8 mouse cellular contexts compared by ENCODE assay signal in the genomic region with DNA sequence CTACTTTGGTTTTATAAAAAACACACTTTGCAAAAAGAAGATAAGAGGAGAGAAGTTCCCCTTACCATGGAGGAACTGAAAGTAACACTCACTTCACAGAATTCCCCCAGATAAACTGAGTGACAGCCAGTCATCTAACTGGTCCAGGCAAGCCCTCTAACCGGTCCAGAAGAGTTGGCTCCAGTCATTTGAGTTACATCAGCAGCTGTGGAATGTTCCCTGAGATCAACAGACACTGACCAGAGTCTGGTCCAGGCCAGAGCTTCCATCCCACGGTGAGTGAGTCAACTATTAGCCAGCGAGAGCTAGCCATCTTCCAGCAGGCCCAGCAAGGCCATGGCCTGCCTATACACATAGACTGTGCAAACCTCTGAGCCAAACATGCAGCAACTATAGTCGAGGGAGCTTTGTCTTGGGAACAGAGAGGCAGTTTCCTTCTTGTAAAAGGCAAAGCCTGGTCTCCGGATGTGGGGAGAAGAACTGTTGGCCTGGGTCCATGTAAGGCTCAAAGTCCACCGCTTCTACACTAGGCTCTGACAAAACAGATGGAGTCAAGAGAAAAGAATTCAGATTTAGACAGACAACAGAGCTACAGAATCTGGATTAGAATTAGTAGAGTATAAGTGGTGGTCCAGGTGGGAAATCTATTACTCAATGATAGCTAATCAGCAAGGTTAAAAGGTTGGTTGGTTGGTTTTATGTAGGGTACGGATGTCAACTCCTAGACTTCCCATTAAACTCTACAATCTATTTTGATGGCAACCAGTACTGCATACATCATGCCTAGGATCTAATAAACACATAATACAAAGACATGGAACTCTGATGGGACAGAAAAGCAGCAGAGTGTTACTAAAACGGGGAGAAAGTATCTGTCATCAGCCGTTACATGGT. TPM values are rescaled to one million over a fixed set of nuclear protein-coding genes. Genes with fewer than 3 reads are reported as not detected.
DNase-seq lines count a peak whose midpoint lies in the region; ATAC-seq and TF ChIP-seq lines count a peak whose summit lies in the region.

No protein-coding gene starts in this region.

- WGBS in liver, adult 2 months, result 38% methylated on average over 9 of the region's 9 CpGs
- WGBS in embryonic facial prominence, embryonic 10.5 days, result 85% methylated on average over 9 of the region's 9 CpGs
- WGBS in lung, embryonic 14.5 days, result 39% methylated on average over 9 of the region's 9 CpGs

- ATAC-seq in lung, embryonic 14.5 days (ENCODE audit: insufficient read depth), result peak; percentile 77
- no peak for ATAC-seq in megakaryocyte-erythroid progenitor cell, adult 5-6 weeks (replicated peaks; ENCODE audit: low FRiP score, low TSS enrichment, poor library complexity, severe bottlenecking)

- no peak for TF ChIP-seq POLR2A in liver, adult 2 months (IDR thresholded peaks at IDR 0.05; ENCODE audit: extremely low read depth, insufficient read depth, low read length)

- peaks cover 12% of the 10 kb centered on the region; the same call in 1 of the 2 replicates for H3K79me2 ChIP-seq in liver, adult 2 months (ENCODE audit: control insufficient read depth, insufficient read depth, low read length)

- no peak overlapping the region for H3K4me2 ChIP-seq in lung, embryonic 14.5 days

- H3K9me3 ChIP-seq in embryonic facial prominence, embryonic 10.5 days, result no peaks in the 10 kb centered on the region
- H3K9me3 ChIP-seq in lung, embryonic 14.5 days (ENCODE audit: low read depth, low read length), result no peaks in the 10 kb centered on the region

- no peak overlapping the region for H3K4me3 ChIP-seq in liver, adult 2 months (ENCODE audit: insufficient read depth, low read depth, low read length)
- H3K4me3 ChIP-seq in embryonic facial prominence, embryonic 10.5 days, result no peak overlapping the region
- no peak overlapping the region for H3K4me3 ChIP-seq in lung, embryonic 14.5 days (ENCODE audit: low read depth, low read length)

- H3K9ac ChIP-seq in liver, adult 2 months (ENCODE audit: low read depth, low read length), result no peak overlapping the region
- H3K9ac ChIP-seq in lung, embryonic 14.5 days, result no peak overlapping the region

- H3K36me3 ChIP-seq in liver, adult 2 months (ENCODE audit: control insufficient read depth, insufficient read depth, low read length), result no peaks in the 10 kb centered on the region
- peaks cover 5% of the 10 kb centered on the region for H3K36me3 ChIP-seq in embryonic facial prominence, embryonic 10.5 days (replicated peaks)
- H3K36me3 ChIP-seq in lung, embryonic 14.5 days (ENCODE audit: insufficient read depth), result no peaks in the 10 kb centered on the region

- intact Hi-C loops in heart, postnatal 36 days (cut with DNase I), result loop anchor here (1.0 to 2.0 kb wide), 2 partner anchors 14 to 23 kb away; no protein-coding TSS in a partner anchor
- intact Hi-C loops in left cerebral cortex, postnatal 14 days (cut with DNase I), result no loop called here

- H3K27me3 ChIP-seq in liver, adult 2 months (ENCODE audit: control insufficient read depth, insufficient read depth, low read length), result no peaks in the 10 kb centered on the region
- H3K27me3 ChIP-seq in embryonic facial prominence, embryonic 10.5 days (replicated peaks; ENCODE audit: low read depth, poor library complexity, severe bottlenecking), result no peaks in the 10 kb centered on the region
- H3K27me3 ChIP-seq in lung, embryonic 14.5 days (ENCODE audit: insufficient read depth, low read length), result no peaks in the 10 kb centered on the region

- H3K27ac ChIP-seq in liver, adult 2 months (replicated peaks; ENCODE audit: insufficient read depth, low read depth, low read length), result peak overlapping the region; percentile 26
- H3K27ac ChIP-seq in embryonic facial prominence, embryonic 10.5 days (replicated peaks), result peak overlapping the region; percentile 42; the same call in 1 of the 2 replicates
- H3K27ac ChIP-seq in lung, embryonic 14.5 days (ENCODE audit: low read depth), result peak overlapping the region; percentile 54; the same call in 1 of the 2 replicates

- peak; percentile 71 for DNase-seq in liver, adult 2 months (ENCODE audit: extremely low read depth, low read depth, low spot score)
- DNase-seq in liver, result no peak
- no peak for DNase-seq in embryonic facial prominence, embryonic 10.5 days (ENCODE audit: low spot score)
- DNase-seq in heart, postnatal 36 days, result peak; percentile 63 to 72
- peak; percentile 69 for DNase-seq in lung, embryonic 14.5 days
- DNase-seq in retina, embryonic 14.5 days (ENCODE audit: low spot score), result no peak
- DNase-seq in left cerebral cortex, postnatal 14 days (ENCODE audit: low spot score in 2 of 2), result no peak

- peaks cover 6% of the 10 kb centered on the region for H3K4me1 ChIP-seq in liver, adult 2 months (ENCODE audit: control insufficient read depth, insufficient read depth, low read length)
- peaks cover 56% of the 10 kb centered on the region for H3K4me1 ChIP-seq in embryonic facial prominence, embryonic 10.5 days
- peaks cover 17% of the 10 kb centered on the region for H3K4me1 ChIP-seq in lung, embryonic 14.5 days (ENCODE audit: insufficient read depth)

- no peak for TF ChIP-seq CTCF in liver, adult 2 months (IDR thresholded peaks at IDR 0.05; ENCODE audit: low read depth, low read length)
- TF ChIP-seq CTCF in lung, embryonic 14.5 days (IDR thresholded peaks at IDR 0.05; ENCODE audit: low read depth), result no peak

RNA-seq across cellular contexts. Expression of a gene that starts 24.7 kb away (rescaled TPM):
- total RNA-seq in liver, adult 2 months (2014; rRNA removed), result 29.9 and 40.0 TPM in 2 replicates
- 27.1 and 28.9 TPM in 2 replicates for polyA plus RNA-seq in liver, adult 2 months (2012; rRNA removed)
- polyA plus RNA-seq in embryonic facial prominence, embryonic 10.5 days (2016; fragmentation: Nextera tagmentation; extraction: Ambion mirVana), result 116 TPM in 2 replicates
- total RNA-seq in heart, postnatal 36 days (2021), result 100 to 1,000 TPM; 144 to 157 TPM
- 229 and 231 TPM in 2 replicates for polyA plus RNA-seq in lung, embryonic 14.5 days (2014; fragmentation: Nextera tagmentation; extraction: Ambion mirVana)
- 0.83 and 2.8 TPM in 2 replicates for total RNA-seq in megakaryocyte-erythroid progenitor cell, adult 5-6 weeks (2014; fragmentation: Nextera tagmentation)
- total RNA-seq in megakaryocyte-erythroid progenitor cell, adult 5-6 weeks (2017), result 2.8 and 3.0 TPM in 2 replicates
- 1,000 to 10,000 TPM; 1,293 to 1,298 TPM for total RNA-seq in left cerebral cortex, postnatal 14 days (2021)

Comparison
In these comparisons a context has a peak if more than half of its experiments do, and no peak if none do; other contexts are left out.
1. DNase-seq: peak in liver, adult 2 months (single experiment), heart, postnatal 36 days (2 of 2) and lung, embryonic 14.5 days (single experiment); none in liver (single experiment), embryonic facial prominence, embryonic 10.5 days (single experiment), retina, embryonic 14.5 days (single experiment) and left cerebral cortex, postnatal 14 days (0 of 2).
2. RNA of a gene that starts 24.7 kb away (total RNA-seq): 1,293 to 1,298 TPM in left cerebral cortex, postnatal 14 days; 144 to 157 TPM in heart, postnatal 36 days, 29.9 to 40.0 TPM in liver, adult 2 months and 0.83 to 3.0 TPM in megakaryocyte-erythroid progenitor cell, adult 5-6 weeks; every median in the first group is over 4 times any median in the second.
3. Peak in every context shown above with its lines, with median percentiles within 50 percentile points of each other: H3K27ac ChIP-seq.